Mouse (Mus musculus) T-helper 1 cell (primary cell): ENCODE results near the gene Ldb2.

Experiments
- in situ Hi-C: fragments of 300-600 bp; cut with MboI, MseI; formaldehyde crosslinking; loops from one replicate; pipeline ENCODE4 v1.15.1; 2025; ENCODE audit warnings: high pct_unique_total_duplicates

Ldb2 gene

GRCm38 (mm10) chr5:44646842-44647190 lies 152.7 kb downstream of the Ldb2 start:
- in situ Hi-C loops: no loop called here

DNA sequence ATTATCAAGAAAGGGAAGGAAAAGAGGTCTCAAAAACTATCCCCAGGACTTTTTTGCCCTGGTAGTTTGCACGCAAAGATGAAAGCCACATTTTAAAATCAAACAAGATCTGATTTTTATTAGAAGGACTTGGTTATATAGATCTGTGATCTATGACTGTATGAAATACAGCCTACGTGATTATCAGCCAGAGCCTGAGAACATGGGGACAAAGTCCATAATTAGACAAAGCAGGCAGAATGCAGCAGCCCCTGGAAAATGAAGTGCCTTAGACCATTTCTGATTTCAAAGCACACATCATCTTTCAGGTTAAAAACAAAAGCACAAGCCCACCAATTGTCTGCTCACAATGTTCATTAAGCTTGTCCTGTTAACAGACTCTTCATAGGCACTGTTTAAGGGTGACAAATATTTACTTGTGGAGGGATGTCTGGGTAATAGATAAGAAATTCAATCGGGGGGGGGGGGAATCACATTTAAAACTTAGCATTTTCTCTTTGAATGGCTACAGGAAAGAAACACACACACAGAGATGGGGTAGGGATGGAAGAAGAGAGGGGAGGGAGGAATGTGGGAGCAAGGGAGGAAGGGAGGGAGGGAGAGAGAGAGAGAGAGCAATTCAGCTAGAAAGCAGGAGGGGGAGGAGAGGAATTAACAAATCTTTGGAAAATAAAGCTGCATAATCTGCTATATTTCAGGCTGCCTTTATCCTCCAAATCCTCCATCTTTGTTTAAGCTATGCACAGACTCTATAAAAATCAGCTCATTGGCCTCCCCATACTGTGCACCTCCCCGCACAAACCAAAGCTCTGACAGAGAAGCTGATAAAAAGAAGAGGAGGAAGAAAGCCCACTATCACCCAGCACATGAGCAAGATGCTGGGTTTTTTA lies 153.3 kb downstream of the Ldb2 start:
- in situ Hi-C loops: no loop called here

DNA sequence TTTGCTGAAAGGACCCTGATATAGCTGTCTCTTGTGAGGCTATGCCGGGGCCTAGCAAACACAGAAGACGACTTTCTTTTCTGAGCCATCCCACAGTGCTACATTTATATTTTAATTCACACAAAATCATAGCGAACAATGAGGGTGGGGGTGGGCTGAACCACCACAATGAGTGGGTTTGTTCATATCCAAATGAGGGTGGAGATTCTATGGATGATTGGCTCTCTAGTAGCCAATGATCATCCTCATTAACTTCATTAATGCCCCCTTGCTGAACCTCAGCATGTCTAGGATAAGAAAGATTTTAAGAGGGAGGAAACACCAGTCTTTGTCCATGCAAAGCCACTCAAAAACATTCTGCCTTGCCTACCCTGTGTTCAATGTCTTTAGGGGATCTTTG lies 156.4 kb downstream of the Ldb2 start:
- in situ Hi-C loops: no loop called here

DNA sequence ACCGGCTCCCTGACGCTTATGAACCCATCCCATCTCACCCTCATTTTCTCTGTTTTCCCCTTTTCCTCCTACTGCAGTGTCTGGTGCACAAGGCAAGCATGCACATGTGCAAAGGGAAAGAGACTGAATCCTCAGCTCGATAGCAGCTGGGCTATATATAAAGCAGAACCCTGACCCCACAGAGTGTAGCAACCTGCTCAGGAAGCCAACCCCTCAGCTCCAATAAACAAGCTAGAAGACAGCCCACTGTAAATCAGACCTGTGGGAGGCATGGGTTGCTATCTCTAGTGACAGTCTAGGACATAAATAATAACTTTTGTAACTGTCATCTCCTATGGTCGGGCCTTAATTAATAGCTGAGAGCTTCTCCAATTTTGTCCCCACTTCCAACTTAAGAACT lies 158.4 kb downstream of the Ldb2 start:
- in situ Hi-C loops: no loop called here

DNA sequence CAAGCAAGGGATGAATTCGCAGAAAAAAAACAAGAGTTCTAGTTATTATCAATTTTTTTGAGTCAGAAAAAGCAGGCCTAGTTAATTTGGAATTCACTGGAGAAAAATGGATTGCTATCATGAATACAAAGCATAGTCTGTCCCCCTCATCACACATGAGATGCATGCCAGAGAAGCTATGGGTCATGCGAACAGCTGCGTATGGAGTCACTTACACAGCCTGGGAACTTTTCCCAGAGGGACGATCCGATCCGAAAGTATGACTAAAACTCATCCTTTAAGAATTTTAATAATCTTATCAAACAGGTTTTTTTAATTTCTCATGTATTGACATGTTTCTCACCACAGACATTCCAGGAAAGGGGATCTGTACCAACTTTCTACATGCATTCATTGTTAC lies 163.9 kb downstream of the Ldb2 start:
- in situ Hi-C loops: no loop called here

GRCm38 (mm10) chr5:44629034-44629625 lies 170.3 kb downstream of the Ldb2 start:
- in situ Hi-C loops: no loop called here

- in situ Hi-C loops: no loop called here
Measured at GRCm38 (mm10) chr5:44627487-44627886, 172.0 kb downstream of the Ldb2 start.

DNA sequence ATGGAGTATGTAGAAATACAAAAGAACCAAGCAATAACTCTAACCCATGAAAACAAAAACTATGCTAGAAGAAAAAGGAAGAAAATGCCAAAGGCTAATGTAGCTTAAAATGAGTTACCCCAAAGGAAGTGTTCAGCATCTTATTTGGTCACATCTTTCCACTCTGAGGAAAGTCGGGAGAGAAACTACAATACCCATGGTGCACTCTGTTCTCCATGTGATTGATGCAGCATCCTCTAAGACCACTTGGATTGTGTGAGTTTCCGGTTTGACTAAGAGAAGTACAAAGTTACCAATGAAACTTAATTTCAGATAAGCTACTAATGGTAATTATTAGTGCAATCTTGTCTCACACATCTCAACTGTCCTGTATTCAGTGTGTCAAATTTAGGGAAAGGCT lies 172.6 kb downstream of the Ldb2 start:
- in situ Hi-C loops: no loop called here

DNA sequence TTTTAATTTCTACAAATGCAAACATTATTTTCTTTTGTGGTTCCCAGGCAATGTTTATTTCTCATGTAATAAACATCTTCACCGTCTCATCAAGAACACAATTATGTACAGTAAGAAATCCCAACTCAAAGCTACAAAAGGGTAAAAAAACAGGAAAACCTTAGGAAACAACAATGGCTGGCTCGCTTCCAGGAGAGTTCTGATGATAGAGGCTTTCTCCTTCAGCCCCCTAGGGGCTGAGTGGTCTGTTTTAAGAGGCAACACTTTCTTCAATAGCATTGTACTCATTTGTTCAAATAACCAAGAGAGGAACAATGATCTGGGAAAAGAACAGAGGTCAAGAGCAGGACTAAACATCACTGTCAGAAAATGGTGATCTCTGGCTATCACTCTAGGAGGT lies 173.4 kb downstream of the Ldb2 start:
- in situ Hi-C loops: no loop called here

DNA sequence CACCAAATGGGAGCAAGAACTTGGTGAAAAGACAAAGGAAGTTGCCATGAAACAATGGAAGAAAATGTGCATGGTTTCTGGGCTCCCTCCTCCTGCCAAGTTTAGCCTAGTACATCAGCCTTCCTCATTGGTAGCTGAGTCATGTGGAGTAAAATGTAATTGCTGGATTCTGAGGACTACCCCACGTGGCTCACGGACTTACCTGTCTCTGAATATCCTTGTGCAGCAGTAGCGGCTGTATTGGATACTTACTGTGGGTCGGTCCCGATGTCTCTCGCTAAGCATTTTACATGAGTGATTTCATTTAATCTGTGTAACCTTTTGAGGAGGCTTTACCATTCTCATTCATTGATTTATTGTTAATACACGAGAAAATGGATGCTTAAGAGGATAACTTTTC lies 183.8 kb downstream of the Ldb2 start:
- in situ Hi-C loops: no loop called here

GRCm38 (mm10) chr5:44608901-44609300 lies 190.6 kb downstream of the Ldb2 start:
- in situ Hi-C loops: no loop called here

GRCm38 (mm10) chr5:44601340-44601739 lies 198.1 kb downstream of the Ldb2 start:
- in situ Hi-C loops: no loop called here

- in situ Hi-C loops: loop anchor here (10.0 kb wide), 1 partner anchor 991 kb away; no protein-coding TSS in a partner anchor
Measured at GRCm38 (mm10) chr5:44593522-44594218, 205.8 kb downstream of the Ldb2 start.

GRCm38 (mm10) chr5:44590750-44591149 lies 208.7 kb downstream of the Ldb2 start:
- in situ Hi-C loops: loop anchor here (10.0 kb wide), 1 partner anchor 994 kb away; no protein-coding TSS in a partner anchor

DNA sequence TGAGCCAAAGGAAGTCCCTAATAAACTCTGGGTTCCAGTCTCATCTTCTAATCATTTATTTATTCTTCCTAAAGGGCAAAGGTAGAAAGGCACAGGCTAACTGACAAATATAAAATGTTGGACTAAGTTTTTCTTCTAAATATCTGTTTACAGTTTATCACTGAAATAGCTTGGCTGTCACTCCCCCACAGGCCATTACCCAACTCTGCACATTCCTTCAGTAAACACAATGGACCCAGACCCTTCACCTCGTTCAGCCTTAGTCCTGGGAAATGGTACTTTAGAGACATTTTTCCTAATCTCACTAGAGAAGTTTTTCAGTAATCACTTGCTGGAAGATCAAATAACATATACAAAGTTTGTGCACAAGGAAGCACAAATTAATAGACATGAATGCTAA lies 210.2 kb downstream of the Ldb2 start:
- in situ Hi-C loops: no loop called here

- in situ Hi-C loops: no loop called here
Measured at GRCm38 (mm10) chr5:44586571-44586970, 212.9 kb downstream of the Ldb2 start.

- in situ Hi-C loops: no loop called here
Measured at GRCm38 (mm10) chr5:44579899-44580459, 219.5 kb downstream of the Ldb2 start.

GRCm38 (mm10) chr5:44576682-44577349 lies 222.7 kb downstream of the Ldb2 start:
- in situ Hi-C loops: no loop called here

DNA sequence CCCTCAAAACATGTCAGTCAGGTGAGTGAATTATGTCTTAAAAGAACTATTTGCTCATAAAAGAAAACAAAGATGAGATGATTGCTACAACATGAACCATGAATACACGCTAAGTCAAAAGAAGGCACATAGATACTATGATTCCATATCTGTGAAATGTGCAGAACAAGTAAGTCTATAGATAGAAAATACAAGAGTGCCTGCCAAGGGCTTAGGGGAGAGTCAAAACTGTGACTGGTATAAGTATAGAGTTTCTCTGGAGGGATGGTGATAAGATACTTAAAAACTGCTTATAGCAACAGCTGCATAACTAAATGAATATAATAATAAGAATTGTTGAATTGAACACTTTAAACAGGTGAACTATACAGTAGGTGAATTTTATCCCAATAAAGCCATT lies 224.8 kb downstream of the Ldb2 start:
- in situ Hi-C loops: no loop called here

DNA sequence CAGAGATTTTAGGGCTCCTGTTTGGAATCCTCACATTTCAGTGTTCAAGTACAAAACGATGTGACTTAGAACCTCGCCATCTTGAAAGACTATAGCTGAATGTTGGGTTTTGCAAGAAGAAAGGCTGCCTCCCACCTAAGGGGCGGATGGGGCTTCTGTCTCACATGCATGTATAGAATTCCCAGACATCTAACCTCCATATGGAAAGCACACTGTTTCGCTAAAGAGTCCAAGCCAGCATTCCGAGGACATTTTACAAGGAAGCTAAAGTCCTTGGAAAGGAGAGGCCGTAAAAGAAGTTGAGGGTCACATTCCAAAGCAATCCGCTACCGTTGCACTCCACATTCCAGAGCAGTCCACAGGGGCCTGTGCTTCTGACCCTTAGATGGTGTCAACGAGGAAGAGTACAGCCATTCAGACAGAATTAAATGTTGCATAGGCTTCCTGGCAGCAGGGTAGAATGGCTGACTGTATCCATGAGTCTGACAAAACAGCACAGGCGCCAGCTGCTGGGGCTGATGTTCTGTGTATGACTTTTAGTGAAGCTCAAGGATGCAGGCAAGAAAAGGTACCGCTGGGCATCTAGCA lies 245.6 kb downstream of the Ldb2 start:
- in situ Hi-C loops: no loop called here

DNA sequence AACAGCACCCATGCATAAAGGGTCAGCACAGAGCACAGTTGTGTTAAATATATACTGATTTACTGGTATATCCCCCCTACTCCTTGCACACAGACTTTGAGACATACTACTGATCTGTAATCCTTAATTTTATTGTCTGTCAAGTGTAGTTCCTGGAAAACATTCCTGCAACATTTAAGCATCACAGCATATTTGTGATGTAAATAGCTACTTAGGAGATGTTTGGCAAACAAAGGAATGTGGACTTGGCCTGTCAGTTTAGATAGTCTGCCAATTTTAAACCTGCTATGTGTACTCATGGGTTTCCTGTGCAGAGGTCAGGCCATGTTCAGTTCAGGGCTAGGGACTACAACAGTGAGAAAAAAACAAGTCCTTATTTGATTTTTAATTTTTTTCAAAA lies 246.3 kb downstream of the Ldb2 start:
- in situ Hi-C loops: no loop called here
